In the genomic region with DNA sequence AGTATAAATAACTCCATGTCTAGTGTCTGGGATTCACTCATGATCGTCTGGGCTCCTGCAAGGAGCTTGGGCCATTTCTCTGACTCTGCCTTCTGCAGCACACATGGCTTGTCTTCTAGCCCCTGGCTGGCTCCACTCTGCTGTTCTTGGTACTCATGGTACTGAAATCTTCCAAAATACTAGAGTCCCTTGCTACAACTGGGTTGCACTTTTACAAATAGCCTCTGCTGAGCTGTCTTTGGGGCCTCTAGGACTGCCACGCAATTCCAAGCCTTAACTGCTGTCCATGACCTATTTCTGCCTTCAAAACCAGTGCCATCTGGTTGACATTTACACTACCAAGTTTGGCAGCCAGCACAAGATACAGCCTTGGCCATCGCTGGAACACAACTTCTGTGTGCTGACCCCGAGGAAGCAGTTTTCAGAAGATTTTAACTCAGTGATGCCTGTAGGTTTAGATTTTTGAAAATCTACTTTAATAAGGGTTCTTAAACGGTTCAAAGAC, we compare ENCODE assay signal across 14 mouse cellular contexts.
DNase-seq lines count a peak whose midpoint lies in the region; ATAC-seq lines count a peak whose summit lies in the region.
"Had no signal": no experiment of that assay in that cellular context is flagged by ENCODE, and none has a peak within 500 bp of the region (broad histone marks: within the 10 kb centered on the region; RNA-seq: fewer than 3 reads in every experiment).

No protein-coding gene starts in this region.

- DNase-seq in gastrocnemius, adult 18-20 months (ENCODE audit: low spot score), result peak; percentile 21
- no peak for DNase-seq in gastrocnemius, postnatal 36 days
- peak; percentile 22 for DNase-seq in adipocyte (ENCODE audit: low spot score)
- peak; percentile 88 for DNase-seq in adrenal gland, adult 2 months
- DNase-seq in adrenal gland, postnatal 25 days, result peak; percentile 39
- DNase-seq in kidney, postnatal 25 days, result no peak
- DNase-seq: cerebellum, adult 9-11 months; forebrain, postnatal 0 days; heart, postnatal 36 days; kidney, adult 8-10 months had no signal

- intact Hi-C loops in gastrocnemius, postnatal 36 days (cut with DNase I), result loop anchor here (5.0 kb wide), 1 partner anchor 32 kb away; no protein-coding TSS in a partner anchor

- ATAC-seq in granulocyte monocyte progenitor cell, adult 5-6 weeks (replicated peaks; ENCODE audit: poor library complexity, severe bottlenecking), result no peak
- ATAC-seq: forebrain, embryonic 13.5 days; forebrain, postnatal 0 days; intestine, embryonic 16.5 days; Patski had no signal

Comparison
In these comparisons a context has a peak if more than half of its experiments do, and no peak if none do; other contexts are left out.
1. DNase-seq: peak in gastrocnemius, adult 18-20 months (single experiment), adipocyte (single experiment), adrenal gland, adult 2 months (single experiment) and adrenal gland, postnatal 25 days (single experiment); none in gastrocnemius, postnatal 36 days (0 of 2) and kidney, postnatal 25 days (0 of 2).